Mouse (Mus musculus): ENCODE results near the gene Zscan10. TPM values are rescaled to one million over a fixed set of nuclear protein-coding genes. Genes with fewer than 3 reads are reported as not detected.

The Zscan10 gene
- not detected in 2 replicates for polyA plus RNA-seq (2012; rRNA removed; ENCODE audit: low replicate concordance)

GRCm38 (mm10) chr17:23600641-23601622 is at the start of gene Zscan10:
TSS of gene Zscan10 (plus strand) at chr17:23600856.

DNA sequence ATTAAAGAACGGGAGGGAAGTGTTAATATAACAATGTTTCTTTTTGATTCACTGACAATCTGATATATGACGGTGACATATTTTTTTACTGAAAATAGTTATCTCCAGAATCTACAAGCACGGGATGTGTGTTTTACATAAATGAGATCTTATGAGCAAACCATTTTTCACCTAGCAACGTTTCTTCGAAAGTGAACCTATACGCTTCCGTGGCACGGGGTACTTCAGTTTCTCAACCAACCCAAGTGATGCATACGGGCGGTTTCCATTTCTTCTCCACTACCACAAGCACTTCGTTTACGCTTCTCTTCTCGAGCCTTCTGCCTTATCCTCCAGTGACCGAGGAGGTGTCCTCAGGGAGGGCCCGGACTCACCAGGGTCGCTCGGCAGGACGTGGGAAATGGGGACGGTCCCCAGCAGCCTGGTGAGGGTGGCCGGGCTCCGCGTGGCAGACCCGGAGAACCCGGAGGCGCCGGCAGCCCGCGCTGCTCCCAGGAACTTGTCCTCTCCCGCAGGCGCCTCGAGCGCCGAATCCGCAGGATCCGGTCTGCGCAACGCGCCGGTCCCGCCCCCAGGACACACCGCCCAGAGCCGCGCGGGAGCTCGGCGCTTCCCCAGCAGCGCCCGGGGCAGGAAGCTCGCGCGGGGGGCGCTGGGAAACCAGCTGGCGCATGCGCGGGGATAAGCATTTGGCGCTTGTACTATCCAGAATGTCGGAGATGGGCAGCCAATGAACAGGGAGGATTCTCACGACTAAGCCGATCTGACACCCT is 36.9 kb upstream of the Zscan10 start, which contains the start of gene Zfp213:
Zfp213 (minus strand) TSS at position 644 of the 773 bp plus-strand sequence.

GRCm38 (mm10) chr17:23598582-23599552 is 1.8 kb upstream of the Zscan10 start, which contains the start of gene Zfp13:
TSS of gene Zfp13 (minus strand) at chr17:23599487.

GRCm38 (mm10) chr17:23644613-23645495 is 44.2 kb downstream of the Zscan10 start, which contains the start of gene Mmp25:
TSS of gene Mmp25 (minus strand) at chr17:23645277.

GRCm38 (mm10) chr17:23660117-23660875 is 59.6 kb downstream of the Zscan10 start, which contains the start of gene Bicdl2:
TSS of gene Bicdl2 (plus strand) at chr17:23660506.

Other genes starting within 250 kb of the Zscan10 start
- gene Vmn2r116, start 216.3 kb upstream of the Zscan10 start, polyA plus RNA-seq (2012; rRNA removed; ENCODE audit: low replicate concordance), result not detected in 2 replicates
- gene Vmn2r117, start 121.2 kb upstream of the Zscan10 start, polyA plus RNA-seq (2012; rRNA removed; ENCODE audit: low replicate concordance), result not detected in 2 replicates
- 16.1 and 22.3 TPM in 2 replicates for gene Zfp213, start 36.6 kb upstream of the Zscan10 start, polyA plus RNA-seq (2012; rRNA removed; ENCODE audit: low replicate concordance)
- 9.1 and 16.2 TPM in 2 replicates for gene Zfp13, start 1.4 kb upstream of the Zscan10 start, polyA plus RNA-seq (2012; rRNA removed; ENCODE audit: low replicate concordance)
- 2.6 and 4.7 TPM in 2 replicates for gene Mmp25, start 44.4 kb downstream of the Zscan10 start, polyA plus RNA-seq (2012; rRNA removed; ENCODE audit: low replicate concordance)
- gene Bicdl2, start 59.6 kb downstream of the Zscan10 start, polyA plus RNA-seq (2012; rRNA removed; ENCODE audit: low replicate concordance), result 2.1 and 3.5 TPM in 2 replicates
- gene Hcfc1r1, start 72.7 kb downstream of the Zscan10 start, polyA plus RNA-seq (2012; rRNA removed; ENCODE audit: low replicate concordance), result 430 and 524 TPM in 2 replicates
- gene Thoc6, start 73.0 kb downstream of the Zscan10 start, polyA plus RNA-seq (2012; rRNA removed; ENCODE audit: low replicate concordance), result 26.0 and 28.9 TPM in 2 replicates
- 15.4 and 34.1 TPM in 2 replicates for gene Tnfrsf12a, start 76.6 kb downstream of the Zscan10 start, polyA plus RNA-seq (2012; rRNA removed; ENCODE audit: low replicate concordance)
- gene Cldn6, start 78.4 kb downstream of the Zscan10 start, polyA plus RNA-seq (2012; rRNA removed; ENCODE audit: low replicate concordance), result 7.3 and 9.1 TPM in 2 replicates
- not detected in 2 replicates for gene Cldn9, start 83.2 kb downstream of the Zscan10 start, polyA plus RNA-seq (2012; rRNA removed; ENCODE audit: low replicate concordance)
- gene 1520401A03Rik, start 121.9 kb downstream of the Zscan10 start, polyA plus RNA-seq (2012; rRNA removed; ENCODE audit: low replicate concordance), result 0.06 TPM in 1 of 2 replicates, not detected in the other
- gene Pkmyt1, start 125.5 kb downstream of the Zscan10 start, polyA plus RNA-seq (2012; rRNA removed; ENCODE audit: low replicate concordance), result 30.3 and 57.9 TPM in 2 replicates
- gene Paqr4, start 140.0 kb downstream of the Zscan10 start, polyA plus RNA-seq (2012; rRNA removed; ENCODE audit: low replicate concordance), result 35.8 and 47.3 TPM in 2 replicates
- 0.52 and 0.60 TPM in 2 replicates for gene Kremen2, start 145.0 kb downstream of the Zscan10 start, polyA plus RNA-seq (2012; rRNA removed; ENCODE audit: low replicate concordance)
- 43.8 and 46.9 TPM in 2 replicates for gene Flywch1, start 170.7 kb downstream of the Zscan10 start, polyA plus RNA-seq (2012; rRNA removed; ENCODE audit: low replicate concordance)
- 5.4 and 13.3 TPM in 2 replicates for gene Flywch2, start 185.2 kb downstream of the Zscan10 start, polyA plus RNA-seq (2012; rRNA removed; ENCODE audit: low replicate concordance)
- gene Srrm2, start 189.7 kb downstream of the Zscan10 start, polyA plus RNA-seq (2012; rRNA removed; ENCODE audit: low replicate concordance), result 756 and 808 TPM in 2 replicates
- 412 and 628 TPM in 2 replicates for gene Elob, start 228.3 kb downstream of the Zscan10 start, polyA plus RNA-seq (2012; rRNA removed; ENCODE audit: low replicate concordance)
- 0.17 TPM in 1 of 2 replicates, not detected in the other for gene Prss33, start 235.2 kb downstream of the Zscan10 start, polyA plus RNA-seq (2012; rRNA removed; ENCODE audit: low replicate concordance)
- gene Prss32, start 243.0 kb downstream of the Zscan10 start, polyA plus RNA-seq (2012; rRNA removed; ENCODE audit: low replicate concordance), result not detected in 2 replicates
- 0.13 and 0.27 TPM in 2 replicates for gene Prss41, start 243.3 kb downstream of the Zscan10 start, polyA plus RNA-seq (2012; rRNA removed; ENCODE audit: low replicate concordance)